Mouse (Mus musculus): Measurements from ENCODE around the gene Pfkfb3.

- TF ChIP-seq CTCF (IDR thresholded peaks at IDR 0.05; ENCODE audit: borderline replicate concordance, insufficient read depth, low read length) (no peak), POLR2A (IDR thresholded peaks at IDR 0.05; ENCODE audit: low read depth, low read length) (no peak)
These were observed 7.8 kb downstream of the Pfkfb3 start for GRCm38 (mm10) chr2:11546091-11546490.

Data from embryonic fibroblast, embryonic 13.5 days (primary cell).